Mouse (Mus musculus): ENCODE measurements around the gene Ptpn14.

Gene Ptpn14

DNA sequence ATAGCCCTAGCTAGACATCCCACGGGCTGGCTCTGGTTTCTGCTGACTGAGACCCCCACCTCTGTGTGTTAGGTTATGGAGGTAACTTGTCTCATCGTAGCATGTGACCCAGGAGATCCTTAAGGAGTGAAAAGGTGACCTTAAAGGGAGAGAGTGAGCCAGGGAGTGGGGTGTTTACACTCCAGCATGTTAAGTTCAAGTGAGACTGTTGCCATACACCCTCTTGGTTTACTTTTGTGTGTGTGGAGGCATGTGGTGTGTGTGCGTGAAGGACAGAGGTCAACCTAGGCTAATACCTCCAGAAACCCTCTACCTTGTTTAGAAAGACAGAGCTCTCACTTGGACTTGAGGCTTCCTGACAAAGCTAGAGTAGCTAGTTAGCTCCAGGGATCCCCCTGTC is 42.4 kb downstream of the Ptpn14 start:
- no peak for DNase-seq (ENCODE audit: low spot score)

GRCm38 (mm10) chr1:189772707-189773106 is 44.6 kb downstream of the Ptpn14 start:
- DNase-seq (ENCODE audit: low spot score), result no peak

- DNase-seq (ENCODE audit: low spot score), result no peak
These were observed 46.7 kb downstream of the Ptpn14 start for GRCm38 (mm10) chr1:189774778-189775177.

- no peak for DNase-seq (ENCODE audit: low spot score)
These were observed 49.1 kb downstream of the Ptpn14 start for GRCm38 (mm10) chr1:189777207-189777606.

DNA sequence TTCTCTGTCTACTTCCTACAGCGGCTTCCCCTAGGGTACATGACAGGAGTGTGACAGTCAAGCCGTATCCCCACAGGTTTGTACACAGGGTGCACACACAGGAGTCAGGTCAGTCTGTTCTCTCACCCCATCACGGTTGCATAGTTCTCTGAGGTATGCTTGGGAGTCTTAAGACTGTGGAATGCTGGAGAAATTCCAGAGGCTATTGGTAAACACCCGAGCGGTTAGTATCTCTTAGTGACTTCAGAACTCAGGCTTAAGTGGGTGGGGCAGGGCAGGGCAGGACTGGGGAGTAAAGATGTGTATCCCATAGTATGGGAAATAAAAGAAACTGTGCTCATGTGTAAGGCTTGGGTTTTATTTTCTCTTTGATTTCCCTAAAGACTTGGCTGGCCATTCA is 50.3 kb downstream of the Ptpn14 start:
- no peak for DNase-seq (ENCODE audit: low spot score)

- DNase-seq (ENCODE audit: low spot score), result no peak
These were observed 51.2 kb downstream of the Ptpn14 start for GRCm38 (mm10) chr1:189779226-189779625.

GRCm38 (mm10) chr1:189781721-189782345 is 53.8 kb downstream of the Ptpn14 start:
- DNase-seq (ENCODE audit: low spot score), result no peak

DNA sequence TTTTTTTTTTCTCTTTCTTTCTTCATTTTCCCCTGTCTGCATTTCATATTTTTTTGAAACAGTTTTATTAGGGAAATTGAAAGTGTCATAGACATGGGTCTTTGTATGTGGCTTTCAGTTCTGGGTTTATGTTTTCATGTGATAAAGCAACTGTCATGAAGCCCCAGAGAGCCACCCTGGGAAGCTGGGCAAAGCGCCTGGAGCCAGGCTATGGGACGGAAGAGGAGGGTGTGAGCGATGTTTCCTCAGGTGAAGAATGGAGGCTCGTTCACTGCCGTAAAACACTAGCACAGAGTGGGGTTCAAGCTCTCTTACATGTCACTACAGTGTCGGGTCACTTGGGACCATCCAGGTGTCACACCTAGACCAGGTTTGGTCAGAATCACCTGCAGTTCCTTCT is 54.6 kb downstream of the Ptpn14 start:
- DNase-seq (ENCODE audit: low spot score), result no peak

GRCm38 (mm10) chr1:189784503-189784902 is 56.4 kb downstream of the Ptpn14 start:
- no peak for DNase-seq (ENCODE audit: low spot score)

DNA sequence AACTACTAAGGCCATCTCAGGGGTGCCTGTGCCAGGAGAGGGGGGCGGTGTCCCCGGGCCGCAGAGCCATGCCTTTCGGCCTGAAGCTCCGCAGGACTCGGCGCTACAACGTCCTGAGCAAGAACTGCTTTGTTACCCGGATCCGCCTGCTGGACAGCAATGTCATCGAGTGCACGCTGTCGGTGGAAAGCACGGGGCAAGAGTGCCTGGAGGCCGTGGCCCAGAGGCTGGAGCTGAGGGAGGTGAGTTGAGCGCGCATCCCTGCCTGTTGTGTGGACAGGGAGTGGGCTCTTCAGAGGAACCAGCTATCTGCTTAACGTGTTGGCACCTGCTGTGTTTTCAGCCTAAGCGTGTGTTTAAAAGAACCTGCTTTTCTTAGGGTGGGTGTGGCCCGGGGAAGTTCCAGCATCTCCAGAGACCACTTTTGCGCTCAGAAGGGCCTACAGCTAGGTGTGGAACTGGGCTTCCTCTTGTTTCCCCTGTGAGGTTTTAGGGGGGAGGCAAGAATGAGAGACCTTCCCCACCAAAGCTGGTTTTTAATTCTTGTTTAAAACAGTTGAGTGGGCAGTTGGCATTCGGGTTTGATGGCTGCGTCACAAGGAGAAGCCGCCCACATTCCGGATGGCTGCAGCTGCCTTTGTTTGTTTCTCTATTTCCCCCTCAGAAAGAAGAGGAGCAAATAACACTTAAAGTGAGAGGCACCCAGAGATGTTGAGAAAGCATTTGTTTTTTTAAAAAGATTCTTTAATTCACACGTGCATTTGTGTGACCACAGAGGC is 58.8 kb downstream of the Ptpn14 start:
- no peak for DNase-seq (ENCODE audit: low spot score)

GRCm38 (mm10) chr1:189789545-189789944 is 61.5 kb downstream of the Ptpn14 start:
- DNase-seq (ENCODE audit: low spot score), result no peak

DNA sequence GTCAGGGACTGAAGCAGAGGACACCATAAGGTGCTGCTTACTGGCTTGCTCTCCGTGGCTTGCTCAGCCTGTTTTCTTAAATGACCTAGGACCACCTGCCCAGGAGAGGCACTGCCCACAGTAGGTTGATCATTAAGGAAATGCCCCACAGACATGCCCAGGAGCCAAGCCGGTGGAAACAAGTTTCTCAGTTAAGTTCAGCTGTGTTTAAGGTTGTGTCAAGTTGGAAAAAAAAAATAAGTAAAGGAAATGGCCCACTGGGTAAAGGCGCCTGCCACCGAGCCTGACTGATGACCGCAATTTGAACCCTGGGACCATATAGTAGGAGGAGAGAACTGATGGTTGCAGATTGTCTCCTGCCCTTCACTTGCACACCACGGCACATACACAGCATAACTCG is 62.6 kb downstream of the Ptpn14 start:
- DNase-seq (ENCODE audit: low spot score), result no peak

- no peak for DNase-seq (ENCODE audit: low spot score)
These were observed 63.6 kb downstream of the Ptpn14 start for GRCm38 (mm10) chr1:189791534-189792217.

GRCm38 (mm10) chr1:189792560-189793195 is 64.6 kb downstream of the Ptpn14 start:
- DNase-seq (ENCODE audit: low spot score), result no peak

DNA sequence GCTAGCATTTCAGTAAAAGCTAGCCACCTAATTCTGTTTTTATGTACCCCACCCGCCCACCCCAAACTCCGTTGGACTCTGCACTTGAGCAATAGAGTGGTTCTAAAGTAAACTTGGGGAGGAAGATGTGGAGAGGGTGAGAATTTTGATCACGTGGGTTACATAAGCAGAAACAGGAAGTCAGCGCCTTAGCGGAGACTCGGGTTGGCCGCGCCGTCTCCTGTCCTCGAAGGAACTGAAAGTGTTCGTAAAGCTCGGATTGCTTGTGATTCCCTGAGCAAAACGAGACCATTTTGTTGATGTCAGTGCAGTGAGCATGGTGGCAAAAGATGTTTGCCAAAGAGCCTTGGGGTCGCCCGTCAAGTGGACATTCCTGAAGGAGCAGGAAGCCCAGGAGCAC is 70.9 kb downstream of the Ptpn14 start:
- DNase-seq (ENCODE audit: low spot score), result no peak

- DNase-seq (ENCODE audit: low spot score), result no peak
These were observed 72.3 kb downstream of the Ptpn14 start for GRCm38 (mm10) chr1:189800211-189800961.

GRCm38 (mm10) chr1:189801303-189801702 is 73.2 kb downstream of the Ptpn14 start:
- DNase-seq (ENCODE audit: low spot score), result no peak

GRCm38 (mm10) chr1:189802575-189802974 is 74.5 kb downstream of the Ptpn14 start:
- no peak for DNase-seq (ENCODE audit: low spot score)

- no peak for DNase-seq (ENCODE audit: low spot score)
These were observed 75.7 kb downstream of the Ptpn14 start for GRCm38 (mm10) chr1:189803742-189804141.

GRCm38 (mm10) chr1:189806533-189807297 is 78.6 kb downstream of the Ptpn14 start:
- no peak for DNase-seq (ENCODE audit: low spot score)

GRCm38 (mm10) chr1:189808015-189808414 is 79.9 kb downstream of the Ptpn14 start:
- no peak for DNase-seq (ENCODE audit: low spot score)
